Mouse (Mus musculus) liver, embryonic 13.5 days (tissue): ENCODE results near the gene Hpse2. TPM values are rescaled to one million over a fixed set of nuclear protein-coding genes. Genes with fewer than 3 reads are reported as not detected.
A peak's percentile ranks its signal among the peaks of the same experiment; 100 is the strongest.

Experiments used
- ATAC-seq: fragments of 200-750 bp; cut with Nextera tagmentation; 2 replicates; pipeline ENCODE4 v1.8.0; 2017; ENCODE audit warnings: low read depth, mild to moderate bottlenecking, moderate number of reproducible peaks, moderate library complexity
- DNase-seq: peaks from one replicate; pipeline ENCODE4 v3.0.0; 2022
- H3K27ac ChIP-seq: fragments of 300-500 bp; sonication (generic); 2 replicates; pipeline ENCODE4 v1.5.1; 2015; ENCODE audit warnings: moderate library complexity, mild to moderate bottlenecking, inconsistent platforms
- H3K27me3 ChIP-seq: fragments of 300-500 bp; sonication (generic); 2 replicates; pipeline ENCODE4 v1.6.1; 2015; ENCODE audit warnings: mild to moderate bottlenecking, inconsistent platforms
- H3K36me3 ChIP-seq: fragments of 300-500 bp; sonication (generic); 2 replicates; pipeline ENCODE4 v1.6.1; 2015; ENCODE audit warnings: mild to moderate bottlenecking, inconsistent platforms
- H3K4me1 ChIP-seq: fragments of 300-500 bp; sonication (generic); replicated peaks from 2 replicates; pipeline ENCODE4 v1.6.1; 2015; ENCODE audit warnings: inconsistent platforms
- H3K4me2 ChIP-seq: fragments of 300-500 bp; sonication (generic); 2 replicates; pipeline ENCODE4 v1.6.1; 2015; ENCODE audit warnings: inconsistent platforms, mild to moderate bottlenecking, moderate library complexity
- H3K4me3 ChIP-seq: fragments of 300-500 bp; sonication (generic); replicated peaks from 2 replicates; pipeline ENCODE4 v1.5.1; 2015; ENCODE audit warnings: mild to moderate bottlenecking, inconsistent platforms
- H3K9ac ChIP-seq: fragments of 300-500 bp; sonication (generic); 2 replicates; pipeline ENCODE4 v1.6.1; 2015; ENCODE audit warnings: mild to moderate bottlenecking, inconsistent platforms
- H3K9me3 ChIP-seq: fragments of 300-500 bp; sonication (generic); replicated peaks from 2 replicates; pipeline ENCODE4 v1.6.1; 2016; ENCODE audit warnings: inconsistent platforms
- WGBS: fragments of 180-500 bp; shearing (Covaris S2); methylation state at CpG from one replicate; pipeline ENCODE4 v1.1.7; 2015; ENCODE audit not compliant: insufficient replicate concordance; 5-methylcytosine and 5-hydroxymethylcytosine counted together
- polyA plus RNA-seq: library from polyadenylated mRNA; unstranded; fragments of >200 nt; fragmentation: Nextera tagmentation; extraction: Ambion mirVana; gene quantifications from 2 replicates; pipeline ENCODE4 v1.2.1, GENCODE M21; 2015

Hpse2 gene
- polyA plus RNA-seq, 1 experiment from 2014 or later, result 0.02 TPM

DNA sequence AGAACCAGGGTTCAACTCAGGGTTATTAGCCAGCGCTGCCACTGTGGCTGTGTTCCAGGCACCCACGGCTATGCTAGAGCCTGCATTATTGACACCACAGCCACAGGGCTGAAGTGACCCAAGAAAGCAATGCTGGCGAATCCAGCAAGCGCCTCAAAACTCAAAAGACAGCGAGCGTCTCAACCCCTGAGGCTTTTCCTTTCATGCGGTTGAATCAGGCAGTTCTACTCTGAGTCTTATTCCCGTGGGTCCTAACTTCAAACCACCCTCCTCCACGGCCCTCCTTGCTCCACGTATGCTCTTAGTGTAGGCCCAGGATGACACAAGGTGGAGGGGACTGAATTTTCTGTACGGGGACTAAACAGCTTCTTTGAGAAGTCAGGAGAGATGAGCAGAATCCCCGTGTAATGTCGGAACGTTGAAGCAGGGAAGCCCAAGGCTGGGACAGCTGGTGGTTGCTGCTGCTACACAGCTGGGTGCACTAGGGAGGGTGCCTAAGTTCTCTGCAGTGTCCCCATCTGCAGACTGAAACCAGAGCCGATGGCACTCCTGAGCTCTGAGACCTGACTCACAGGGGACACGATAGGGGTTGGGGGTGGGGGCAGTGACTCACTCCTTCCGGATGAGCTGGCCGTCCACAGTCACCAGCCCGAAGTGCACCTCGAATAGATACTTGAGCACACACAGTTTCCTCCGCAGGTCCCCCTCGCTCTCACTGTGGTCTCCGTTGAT, 617.8 kb downstream of the Hpse2 start:
- Histone ChIP-seq H3K36me3 (peaks cover 14% of the 10 kb centered on the region), H3K4me3 (no peak overlapping the region), H3K27ac (no peak overlapping the region), H3K27me3 (no peaks in the 10 kb centered on the region), H3K4me2 (no peak overlapping the region), H3K9ac (no peak overlapping the region), H3K4me1 (no peaks in the 10 kb centered on the region), H3K9me3 (no peaks in the 10 kb centered on the region)
- DNase-seq (no peak), ATAC-seq (no peak)
- 81% methylated on average over 23 of the region's 23 CpGs for WGBS

DNA sequence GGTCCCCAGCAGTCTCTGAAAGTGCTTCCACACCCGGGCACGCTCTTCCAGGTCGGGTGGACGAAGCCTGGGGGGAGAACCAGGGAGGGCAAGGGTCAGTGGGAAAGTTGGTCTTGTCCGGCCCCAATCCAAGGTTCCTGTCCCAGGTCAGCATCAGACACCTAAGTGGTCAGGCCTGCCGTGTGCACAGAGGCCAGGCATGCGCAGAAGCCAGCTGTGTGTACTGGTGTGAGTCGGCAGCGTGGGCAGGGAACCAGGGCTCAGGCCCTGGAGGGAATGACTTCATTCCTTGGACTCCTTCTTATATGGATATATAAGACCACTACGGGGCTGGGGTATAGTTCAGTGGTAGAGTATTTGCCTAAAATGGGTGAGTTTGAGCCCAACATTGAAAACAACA, 618.5 kb downstream of the Hpse2 start:
- H3K36me3 ChIP-seq, result peaks cover 14% of the 10 kb centered on the region
- no peak for ATAC-seq
- no peak overlapping the region for H3K27ac ChIP-seq
- no peak overlapping the region for H3K4me3 ChIP-seq
- no peak for DNase-seq
- H3K9me3 ChIP-seq, result no peaks in the 10 kb centered on the region
- 76% methylated on average over 10 of the region's 10 CpGs for WGBS
- H3K4me1 ChIP-seq, result no peaks in the 10 kb centered on the region
- H3K4me2 ChIP-seq, result no peak overlapping the region
- H3K27me3 ChIP-seq, result no peaks in the 10 kb centered on the region
- H3K9ac ChIP-seq, result no peak overlapping the region

DNA sequence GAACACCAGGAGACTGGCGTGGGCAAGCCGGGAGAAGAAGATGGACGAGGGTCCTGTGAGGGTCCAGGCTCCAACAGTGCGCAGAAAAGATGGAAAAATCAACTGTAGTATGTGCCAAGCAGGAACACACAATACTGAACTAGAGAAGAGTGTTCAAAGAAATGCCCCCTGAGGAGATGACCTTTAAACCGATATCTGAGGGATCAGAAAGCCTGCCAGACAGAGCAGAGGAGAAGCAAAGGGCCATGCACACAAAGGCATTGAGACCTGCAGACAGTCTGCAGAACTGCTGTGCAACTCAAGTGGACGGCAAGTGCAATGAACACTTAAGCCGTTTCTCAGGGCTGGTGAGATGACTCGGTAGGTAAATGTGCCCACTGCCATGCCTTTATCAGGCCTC, 620.8 kb downstream of the Hpse2 start:
- ATAC-seq (no peak), DNase-seq (no peak)
- H3K4me2 ChIP-seq, result no peak overlapping the region
- H3K9ac ChIP-seq, result no peak overlapping the region
- no peak overlapping the region for H3K27ac ChIP-seq
- no peaks in the 10 kb centered on the region for H3K27me3 ChIP-seq
- H3K9me3 ChIP-seq, result no peaks in the 10 kb centered on the region
- H3K36me3 ChIP-seq, result peaks cover 14% of the 10 kb centered on the region
- H3K4me3 ChIP-seq, result no peak overlapping the region
- no peaks in the 10 kb centered on the region for H3K4me1 ChIP-seq
- WGBS, result 79% methylated on average over 8 of the region's 8 CpGs

DNA sequence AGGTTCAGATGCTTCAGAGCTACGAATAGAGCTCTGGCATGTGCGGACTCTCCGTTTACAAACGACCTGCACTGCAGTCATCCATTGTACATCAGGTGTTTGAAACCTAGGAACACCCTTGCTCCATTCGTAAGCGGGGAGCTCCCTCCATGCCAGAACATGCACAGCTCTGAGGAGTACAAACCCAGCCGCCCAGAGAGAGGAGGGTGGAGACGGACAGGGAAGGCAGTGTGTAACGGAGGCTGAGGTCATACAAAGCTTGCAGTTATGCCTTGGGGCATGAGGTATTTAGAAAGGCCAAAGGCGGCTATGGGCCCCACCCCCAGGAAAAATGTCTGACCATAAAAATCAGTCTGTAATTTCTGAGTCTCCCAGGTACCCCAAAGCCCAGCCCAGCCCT, 623.8 kb downstream of the Hpse2 start:
- Histone ChIP-seq H3K4me3 (no peak overlapping the region), H3K4me1 (no peaks in the 10 kb centered on the region), H3K27ac (no peak overlapping the region), H3K9ac (no peak overlapping the region), H3K4me2 (no peak overlapping the region), H3K27me3 (no peaks in the 10 kb centered on the region), H3K9me3 (no peaks in the 10 kb centered on the region), H3K36me3 (peaks cover 11% of the 10 kb centered on the region; the same call in 1 of the 2 replicates)
- DNase-seq, result no peak
- 78% methylated on average over 10 of the region's 10 CpGs for WGBS
- ATAC-seq, result no peak

DNA sequence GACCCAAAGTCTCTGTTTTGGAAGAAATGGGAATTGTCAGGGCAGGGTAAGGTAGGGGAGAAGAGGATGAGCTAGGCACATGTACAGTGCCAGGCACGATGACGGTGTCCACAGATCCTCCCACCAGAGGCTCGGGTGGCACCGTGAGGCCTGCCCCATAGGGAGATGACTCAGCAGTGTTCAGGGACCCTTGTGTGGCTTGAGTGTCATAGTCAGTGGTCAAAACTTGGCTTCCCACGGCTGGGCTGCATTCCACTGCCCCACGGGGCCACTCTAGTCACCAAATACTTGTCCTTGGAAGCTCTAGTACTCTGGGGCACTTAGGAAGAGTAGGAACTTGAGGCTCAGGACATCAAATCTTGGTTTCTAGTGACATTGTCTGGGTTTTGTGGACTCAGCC, 631.5 kb downstream of the Hpse2 start:
- no peaks in the 10 kb centered on the region for H3K9me3 ChIP-seq
- no peak overlapping the region for H3K27ac ChIP-seq
- DNase-seq (no peak), ATAC-seq (no peak)
- WGBS, result 52% methylated on average over 6 of the region's 6 CpGs
- H3K4me1 ChIP-seq, result peaks cover 43% of the 10 kb centered on the region
- H3K4me2 ChIP-seq, result no peak overlapping the region
- H3K9ac ChIP-seq, result no peak overlapping the region
- no peak overlapping the region for H3K4me3 ChIP-seq
- no peaks in the 10 kb centered on the region for H3K27me3 ChIP-seq
- H3K36me3 ChIP-seq, result no peaks in the 10 kb centered on the region

DNA sequence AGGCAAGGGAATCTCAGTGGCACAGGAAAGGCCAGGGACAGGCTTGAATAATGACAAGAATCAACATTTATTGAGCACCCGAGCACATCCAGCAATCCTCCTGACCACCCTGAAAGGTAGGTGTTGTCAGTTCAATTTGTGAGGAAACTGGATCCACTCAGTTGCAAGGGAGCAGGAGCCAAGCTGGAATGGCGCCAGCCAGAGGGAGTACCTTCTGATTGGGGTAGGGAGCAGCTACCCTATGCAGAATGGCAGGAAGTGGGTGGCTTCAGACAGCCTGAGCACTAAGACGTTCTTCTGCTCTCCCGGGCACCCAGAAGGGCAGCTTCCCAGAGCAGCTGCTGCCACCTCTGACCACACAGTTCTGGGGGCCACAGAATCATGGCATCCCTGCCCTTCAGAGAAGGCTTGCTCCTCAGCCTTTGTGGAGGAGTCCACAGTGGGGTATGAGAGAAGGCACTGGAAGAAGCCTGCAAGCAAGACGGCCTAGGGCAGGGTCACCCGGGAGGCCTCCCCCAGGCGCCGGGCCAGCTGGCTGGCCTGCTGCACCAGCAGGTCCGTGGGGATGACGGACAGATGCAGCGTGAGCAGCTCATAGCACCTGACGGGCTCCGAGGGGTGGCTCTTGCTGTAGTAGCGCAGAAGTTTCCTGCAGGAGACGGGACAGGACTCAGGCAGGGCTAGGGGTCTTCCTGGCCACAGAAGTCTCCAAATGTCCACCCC, 632.8 kb downstream of the Hpse2 start:
- peaks cover 49% of the 10 kb centered on the region for H3K4me1 ChIP-seq
- no peak for ATAC-seq

DNA sequence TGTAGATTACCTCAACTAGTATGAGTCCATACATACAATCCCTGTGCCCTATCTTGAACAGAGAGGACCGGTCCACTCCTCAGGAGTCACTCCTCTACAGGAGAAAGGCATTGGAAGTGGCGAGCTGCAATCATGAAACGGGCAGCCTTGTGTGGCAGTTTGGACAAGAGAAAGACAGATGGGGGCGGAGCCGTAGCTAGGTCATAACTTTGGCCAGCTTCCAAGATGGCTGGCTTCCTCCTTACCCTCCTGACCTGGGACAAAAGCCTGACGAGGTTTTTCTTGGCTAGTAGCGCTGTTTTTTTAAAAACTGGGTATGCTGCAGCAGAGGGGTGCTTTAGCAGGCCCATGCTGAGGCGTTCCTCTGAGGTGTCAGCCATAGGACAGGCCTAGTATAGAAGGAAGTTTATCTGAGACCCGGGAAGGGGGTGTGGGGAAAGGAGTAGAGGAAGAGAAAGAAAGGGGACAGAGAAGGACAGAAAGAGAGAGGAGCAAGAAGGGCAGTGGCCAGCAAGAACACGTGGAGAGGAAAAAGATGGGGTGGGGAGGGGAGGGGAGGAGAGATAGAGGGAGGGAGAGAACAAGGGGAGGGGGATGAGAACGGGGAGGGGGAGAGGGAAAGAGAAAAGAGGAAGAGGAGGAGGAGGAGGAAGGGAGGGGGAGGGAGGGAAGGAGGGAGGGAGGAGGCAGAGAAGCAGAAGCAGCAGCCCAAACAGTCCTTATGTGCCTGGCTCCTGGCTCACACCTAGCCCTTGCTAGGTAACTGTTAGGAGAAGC, 634.8 kb downstream of the Hpse2 start:
- ATAC-seq, result peak; percentile 19; the same call in 1 of the 2 replicates
- Histone ChIP-seq H3K9ac (0 out of 2 replicates have a peak overlapping the region, but pooled peaks have one; percentile 71), H3K36me3 (no peaks in the 10 kb centered on the region), H3K27me3 (no peaks in the 10 kb centered on the region), H3K9me3 (no peaks in the 10 kb centered on the region), H3K4me2 (peak overlapping the region; percentile 73), H3K27ac (peak overlapping the region; percentile 77), H3K4me3 (peak overlapping the region; percentile 52), H3K4me1 (peaks cover 55% of the 10 kb centered on the region)
- peak; percentile 22 for DNase-seq
- WGBS, result 19% methylated on average over 10 of the region's 11 CpGs

More for the DNA sequence above, 632.8 kb downstream of the Hpse2 start:
- Histone ChIP-seq H3K4me2 (no peak overlapping the region), H3K27ac (no peak overlapping the region), H3K36me3 (no peaks in the 10 kb centered on the region), H3K27me3 (no peaks in the 10 kb centered on the region), H3K9me3 (no peaks in the 10 kb centered on the region), H3K9ac (peak overlapping the region; percentile 6; the same call in 1 of the 2 replicates), H3K4me3 (no peak overlapping the region)
- 75% methylated on average over 15 of the region's 15 CpGs for WGBS
- no peak for DNase-seq

DNA sequence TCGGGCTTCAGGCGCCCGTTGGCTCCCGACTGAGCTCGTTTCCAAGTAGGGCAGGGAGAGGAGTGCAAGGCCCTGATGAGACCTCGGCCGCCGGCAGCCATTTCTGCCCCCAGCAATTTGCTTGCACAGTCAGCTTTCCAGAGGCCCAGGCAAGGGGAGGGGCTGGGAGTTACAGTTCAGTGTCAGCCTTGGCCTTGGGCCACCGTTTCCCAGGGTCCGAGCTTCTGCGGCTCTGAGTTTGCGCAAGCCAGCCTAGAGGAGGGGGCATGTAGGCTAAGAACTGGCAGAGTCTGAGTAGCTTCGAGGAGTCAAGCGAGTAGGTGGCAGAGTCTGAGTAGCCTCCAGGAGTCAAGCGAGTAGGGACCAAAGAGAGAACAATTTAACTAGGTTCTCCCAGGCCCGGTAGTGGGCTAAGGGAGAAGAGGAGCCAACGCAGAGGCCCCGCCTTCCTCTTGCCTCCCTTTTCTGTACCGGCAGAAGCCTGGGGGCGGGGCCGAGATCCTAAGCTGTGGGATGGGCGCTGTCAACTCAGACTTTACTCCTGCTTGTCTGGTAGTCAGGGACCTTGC, 635.7 kb downstream of the Hpse2 start, which contains the start of gene Pyroxd2:
TSS of gene Pyroxd2 (minus strand) at position 413 of the 569 bp plus-strand sequence.
- 6% methylated on average over 22 of the region's 22 CpGs for WGBS
- peak within 1 kb of the TSS; percentile 77 for H3K27ac ChIP-seq
- H3K4me1 ChIP-seq, result peaks cover 51% of the 10 kb centered on the region
- ATAC-seq, result peak; percentile 84
- peak; percentile 79 for DNase-seq
- H3K9ac ChIP-seq, result peak within 1 kb of the TSS; percentile 71
- H3K4me2 ChIP-seq, result peak within 1 kb of the TSS; percentile 73
- H3K9me3 ChIP-seq, result no peaks in the 10 kb centered on the region
- peak within 1 kb of the TSS; percentile 52 for H3K4me3 ChIP-seq
- H3K27me3 ChIP-seq, result no peaks in the 10 kb centered on the region
- H3K36me3 ChIP-seq, result no peaks in the 10 kb centered on the region

DNA sequence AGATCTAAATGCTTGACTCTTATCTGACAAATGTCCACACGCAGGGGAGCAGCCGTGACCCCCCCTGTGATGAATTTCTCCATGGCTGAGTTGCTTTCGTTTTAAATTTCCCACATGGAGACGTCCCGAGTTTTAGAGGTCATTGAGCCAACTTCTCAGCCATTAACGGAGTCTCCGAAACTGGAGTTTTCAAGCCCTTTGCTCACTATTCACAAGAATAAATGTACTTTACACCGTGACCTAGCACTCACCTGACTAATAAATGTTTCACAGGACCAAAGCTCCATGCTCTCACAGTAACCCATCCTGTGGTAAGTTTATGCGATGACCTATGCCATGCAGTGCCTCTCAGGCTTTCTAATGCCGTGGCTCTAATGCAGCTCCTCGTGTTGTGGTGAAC, 638.0 kb downstream of the Hpse2 start:
- Histone ChIP-seq H3K27ac (no peak overlapping the region), H3K27me3 (no peaks in the 10 kb centered on the region), H3K36me3 (no peaks in the 10 kb centered on the region), H3K4me3 (no peak overlapping the region), H3K9ac (no peak overlapping the region), H3K9me3 (no peaks in the 10 kb centered on the region), H3K4me2 (no peak overlapping the region), H3K4me1 (peaks cover 57% of the 10 kb centered on the region)
- 64% methylated on average over 11 of the region's 11 CpGs for WGBS
- ATAC-seq (no peak), DNase-seq (no peak)

DNA sequence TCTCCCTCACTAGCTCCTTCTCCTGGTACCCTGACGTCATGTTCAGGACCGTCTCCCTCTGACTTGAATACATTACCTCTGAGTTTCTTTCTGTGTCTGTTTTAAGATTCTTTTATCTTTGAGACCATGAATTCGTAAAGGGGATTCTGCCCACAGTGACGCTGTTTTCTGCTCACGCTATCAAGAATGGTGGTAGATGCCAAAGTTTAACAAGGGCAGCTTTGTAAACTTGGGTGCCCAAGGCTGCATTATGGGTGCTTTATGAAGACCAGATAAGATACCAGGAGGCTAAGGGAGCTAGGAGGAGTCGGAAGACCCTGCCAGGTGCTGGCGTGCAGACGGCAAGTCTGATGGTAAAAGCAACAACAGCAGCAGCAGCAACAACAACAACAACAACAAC, 641.5 kb downstream of the Hpse2 start:
- Histone ChIP-seq H3K4me3 (no peak overlapping the region), H3K9ac (no peak overlapping the region), H3K4me2 (no peak overlapping the region), H3K27me3 (no peaks in the 10 kb centered on the region), H3K27ac (no peak overlapping the region), H3K9me3 (no peaks in the 10 kb centered on the region), H3K36me3 (no peaks in the 10 kb centered on the region), H3K4me1 (peaks cover 52% of the 10 kb centered on the region)
- ATAC-seq (no peak), DNase-seq (no peak)
- whole genome bisulfite sequencing, result 63% methylated on average over 8 of the region's 8 CpGs

DNA sequence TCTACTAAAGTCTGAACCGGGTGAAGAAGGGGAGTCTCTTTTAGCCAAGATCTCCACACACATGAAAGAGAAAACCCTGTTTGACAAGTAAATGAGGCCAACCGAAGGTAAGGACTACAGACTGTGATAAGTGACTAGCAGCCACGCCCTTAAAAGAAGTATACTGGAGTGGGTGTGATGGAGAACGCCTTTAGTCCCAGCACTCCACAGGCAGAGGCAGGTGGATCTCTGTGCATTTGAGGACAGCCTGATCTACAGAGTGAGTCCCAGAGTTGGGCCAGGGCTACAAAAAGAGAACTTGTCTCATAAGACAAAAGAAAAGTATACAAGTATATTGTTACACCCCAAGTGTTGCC, 642.3 kb downstream of the Hpse2 start:
- Histone ChIP-seq H3K4me1 (peaks cover 49% of the 10 kb centered on the region), H3K36me3 (no peaks in the 10 kb centered on the region), H3K27ac (peak overlapping the region; percentile 47; the same call in 1 of the 2 replicates), H3K9me3 (no peaks in the 10 kb centered on the region), H3K27me3 (no peaks in the 10 kb centered on the region), H3K4me2 (peak overlapping the region; percentile 38), H3K4me3 (no peak overlapping the region), H3K9ac (peak overlapping the region; percentile 15; the same call in 1 of the 2 replicates)
- whole genome bisulfite sequencing, result 18% methylated on average over 4 of the region's 4 CpGs
- DNase-seq (no peak), ATAC-seq (peak; percentile 51)
